Mouse (Mus musculus) liver, embryonic 11.5 days (tissue): Measurements from ENCODE around the gene 1110002E22Rik. TPM values are rescaled to one million over a fixed set of nuclear protein-coding genes. Genes with fewer than 3 reads are reported as not detected.

Experiments
- ATAC-seq: fragments of 200-750 bp; cut with Nextera tagmentation; replicated peaks from 2 replicates; pipeline ENCODE4 v1.8.0; 2017; ENCODE audit warnings: moderate number of reproducible peaks, mild to moderate bottlenecking, moderate TSS enrichment, moderate library complexity; ENCODE audit not compliant: low FRiP score
- DNase-seq: peaks from one replicate; pipeline ENCODE4 v3.0.0-alpha.2; 2017; ENCODE audit warnings: low spot score
- H3K27ac ChIP-seq: fragments of 300-500 bp; sonication (generic); 2 replicates; pipeline ENCODE4 v1.5.1; 2014; ENCODE audit warnings: mild to moderate bottlenecking, low read depth, low read length, control low read depth
- H3K27me3 ChIP-seq: fragments of 300-500 bp; sonication (generic); replicated peaks from 2 replicates; pipeline ENCODE4 v1.6.1; 2014; ENCODE audit warnings: low read length, mixed read lengths; ENCODE audit not compliant: control insufficient read depth, insufficient read depth
- H3K36me3 ChIP-seq: fragments of 300-500 bp; sonication (generic); 2 replicates; pipeline ENCODE4 v1.6.1; 2014; ENCODE audit warnings: mild to moderate bottlenecking, low read length, moderate library complexity, mixed read lengths; ENCODE audit not compliant: control insufficient read depth, insufficient read depth
- H3K4me1 ChIP-seq: fragments of 300-500 bp; sonication (generic); replicated peaks from 2 replicates; pipeline ENCODE4 v1.6.1; 2014; ENCODE audit warnings: low read length, mixed read lengths; ENCODE audit not compliant: control insufficient read depth, insufficient read depth
- H3K4me2 ChIP-seq: fragments of 300-500 bp; sonication (generic); 2 replicates; pipeline ENCODE4 v1.6.1; 2014; ENCODE audit warnings: mild to moderate bottlenecking, control low read depth, moderate library complexity
- H3K4me3 ChIP-seq: fragments of 300-500 bp; sonication (generic); 2 replicates; pipeline ENCODE4 v1.5.1; 2014; ENCODE audit warnings: low read depth, low read length, control low read depth
- H3K9ac ChIP-seq: fragments of 300-500 bp; sonication (generic); 2 replicates; pipeline ENCODE4 v1.6.1; 2014; ENCODE audit warnings: low read depth, low read length, control low read depth
- H3K9me3 ChIP-seq: fragments of 300-500 bp; sonication (generic); 2 replicates; pipeline ENCODE4 v1.6.1; 2016; ENCODE audit warnings: low read length, inconsistent platforms, mixed read lengths; ENCODE audit not compliant: control insufficient read depth
- WGBS: fragments of 180-500 bp; shearing (Covaris S2); extraction: QIAGEN DNeasy Blood & Tissue Kit; methylation state at CpG from one replicate; pipeline ENCODE4 v1.1.7; 2014; 5-methylcytosine and 5-hydroxymethylcytosine counted together
- polyA plus RNA-seq: library from polyadenylated mRNA; unstranded; fragments of >200 nt; fragmentation: Nextera tagmentation; extraction: Ambion mirVana; gene quantifications from 2 replicates; pipeline ENCODE4 v1.2.1, GENCODE M21; 2014

The 1110002E22Rik gene
- polyA plus RNA-seq, 1 experiment from 2014 or later = 0.05 TPM

DNA sequence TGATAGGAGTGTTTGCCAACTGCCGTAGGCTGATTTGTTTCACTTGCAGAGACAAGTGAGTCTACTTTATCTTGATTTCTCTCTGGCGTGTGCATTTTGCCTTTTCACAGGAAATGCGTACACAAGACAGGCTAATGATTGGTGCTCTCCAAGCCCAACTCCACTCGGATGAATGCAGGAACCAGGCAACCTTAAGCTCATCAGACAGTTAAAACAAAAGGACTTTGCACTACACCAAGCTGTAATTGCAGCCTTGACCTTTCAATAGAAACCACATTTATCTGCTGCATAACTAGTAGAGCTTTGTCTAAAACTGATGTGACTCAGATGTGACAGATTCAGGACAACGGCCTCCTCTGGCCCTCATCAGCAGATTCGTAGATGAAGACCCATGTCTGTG lies 30.9 kb upstream of the 1110002E22Rik start:
- Histone ChIP-seq H3K27me3 (no peaks in the 10 kb centered on the region), H3K36me3 (no peaks in the 10 kb centered on the region), H3K4me1 (no peaks in the 10 kb centered on the region), H3K4me3 (no peak overlapping the region), H3K9me3 (no peaks in the 10 kb centered on the region), H3K27ac (no peak overlapping the region), H3K9ac (no peak overlapping the region), H3K4me2 (no peak overlapping the region)
- 63% methylated on average over 6 of the region's 6 CpGs for WGBS
- no peak for DNase-seq
- ATAC-seq = no peak

DNA sequence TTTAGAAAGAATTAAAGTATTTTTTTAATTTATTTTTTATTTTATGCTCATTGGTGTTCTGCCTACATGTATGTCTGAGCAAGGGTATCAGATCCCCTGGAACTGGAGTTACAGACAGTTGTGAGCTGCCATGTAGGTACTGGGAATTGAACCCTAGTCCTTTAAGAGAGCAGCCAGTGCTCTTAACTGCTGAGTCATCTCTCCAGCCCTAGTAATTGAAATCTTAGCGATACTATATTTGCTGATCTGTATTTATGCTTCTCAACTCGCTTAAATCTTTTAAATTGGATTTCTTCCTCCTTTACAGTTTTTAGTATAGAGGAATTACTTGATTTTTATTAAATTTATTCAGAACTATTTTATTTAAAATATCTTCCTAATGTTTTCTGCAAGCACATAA lies 23.9 kb upstream of the 1110002E22Rik start:
- Histone ChIP-seq H3K9ac (no peak overlapping the region), H3K36me3 (no peaks in the 10 kb centered on the region)

DNA sequence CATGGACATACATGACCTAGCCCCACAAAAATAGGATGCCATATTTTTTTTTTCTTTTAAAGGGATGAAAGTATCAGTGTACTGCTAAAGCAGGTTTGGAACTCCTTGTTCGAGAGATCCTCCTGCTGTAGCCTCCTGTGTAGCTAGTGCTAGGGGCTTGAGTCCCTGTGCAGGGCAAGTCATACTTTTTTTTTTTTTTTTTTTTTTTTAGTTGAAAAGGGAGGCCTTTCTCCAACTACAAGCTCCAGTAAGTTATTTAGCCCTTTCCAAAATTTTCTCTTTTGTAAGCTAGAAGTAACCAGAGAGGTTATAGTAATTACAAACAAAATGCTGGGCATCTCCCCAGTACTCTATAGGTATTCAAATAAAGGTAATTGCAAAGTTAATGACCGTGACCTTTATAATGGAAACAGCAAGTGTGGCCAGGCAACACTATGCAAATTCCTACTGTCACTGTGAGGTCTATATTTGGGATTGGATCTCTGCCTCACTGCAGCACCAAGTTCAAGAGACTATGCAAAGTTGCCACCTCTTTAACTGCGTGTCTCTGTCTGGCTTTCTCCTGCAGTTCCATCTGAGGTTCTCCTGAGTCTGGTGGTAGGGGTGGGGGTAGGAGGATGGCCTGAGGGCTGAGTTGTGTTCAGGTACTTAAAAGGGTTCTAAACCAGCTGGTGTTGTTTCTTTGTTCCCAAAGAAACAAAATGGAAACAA lies 23.1 kb upstream of the 1110002E22Rik start:
- ATAC-seq = no peak
- Histone ChIP-seq H3K4me2 (no peak overlapping the region), H3K4me3 (no peak overlapping the region), H3K36me3 (no peaks in the 10 kb centered on the region), H3K4me1 (no peaks in the 10 kb centered on the region), H3K9ac (no peak overlapping the region), H3K27me3 (no peaks in the 10 kb centered on the region), H3K9me3 (no peaks in the 10 kb centered on the region), H3K27ac (no peak overlapping the region)
- no peak for DNase-seq
- WGBS = 66% methylated on average over 3 of the region's 3 CpGs

More for the DNA sequence above, 23.9 kb upstream of the 1110002E22Rik start:
- Histone ChIP-seq H3K4me2 (no peak overlapping the region), H3K4me1 (no peaks in the 10 kb centered on the region), H3K9me3 (no peaks in the 10 kb centered on the region), H3K4me3 (no peak overlapping the region), H3K27ac (no peak overlapping the region), H3K27me3 (no peaks in the 10 kb centered on the region)
- DNase-seq = no peak
- 66% methylated on average over 2 of the region's 2 CpGs for WGBS
- ATAC-seq = no peak

DNA sequence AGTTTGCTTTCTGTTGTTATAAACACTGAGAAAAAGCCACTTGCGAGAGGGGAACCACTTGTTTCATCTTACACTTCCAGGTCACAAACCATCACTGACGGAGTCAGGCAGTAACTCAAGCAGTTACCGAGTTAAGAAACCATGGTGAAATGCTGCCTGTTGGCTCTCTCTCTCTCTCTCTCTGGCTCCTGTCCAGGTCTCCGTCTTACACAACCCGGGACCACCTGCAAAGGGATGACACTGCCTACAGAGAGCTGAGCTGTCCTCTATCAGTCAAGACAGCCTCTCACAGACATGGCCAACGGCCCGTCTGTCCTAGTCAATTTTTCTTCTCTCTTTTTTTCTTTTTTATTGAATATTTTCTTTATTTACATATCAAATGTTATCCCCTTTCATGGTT lies 21.5 kb upstream of the 1110002E22Rik start:
- DNase-seq (no peak), ATAC-seq (no peak)

DNA sequence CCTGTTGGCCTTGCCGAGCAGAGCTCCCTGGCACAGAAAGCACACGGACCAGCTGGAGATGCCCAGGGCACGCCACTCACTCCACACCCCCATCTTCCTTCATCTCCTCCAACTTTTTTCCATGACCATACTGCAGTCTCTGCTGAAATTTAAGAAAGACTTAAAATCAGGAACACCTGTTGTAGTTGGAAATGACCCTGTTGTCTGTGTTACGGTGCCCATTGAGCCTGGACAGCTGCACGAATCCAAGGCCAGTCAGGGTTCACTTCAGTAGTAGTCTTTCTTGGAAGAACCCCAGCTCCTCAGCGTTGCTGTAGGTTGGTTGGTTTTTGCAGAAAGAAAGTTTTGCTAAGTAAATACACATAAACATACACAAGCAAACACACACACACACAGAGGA lies 15.3 kb upstream of the 1110002E22Rik start:
- Histone ChIP-seq H3K9me3 (no peaks in the 10 kb centered on the region), H3K9ac (no peak overlapping the region), H3K27me3 (no peaks in the 10 kb centered on the region), H3K4me2 (no peak overlapping the region), H3K27ac (no peak overlapping the region), H3K36me3 (no peaks in the 10 kb centered on the region), H3K4me3 (no peak overlapping the region), H3K4me1 (no peaks in the 10 kb centered on the region)
- 80% methylated on average over 6 of the region's 6 CpGs for WGBS
- DNase-seq (no peak), ATAC-seq (no peak)

More for the DNA sequence above, 21.5 kb upstream of the 1110002E22Rik start:
- no peak overlapping the region for H3K4me2 ChIP-seq
- 84% methylated on average over 7 of the region's 7 CpGs for WGBS
- no peaks in the 10 kb centered on the region for H3K4me1 ChIP-seq
- H3K9me3 ChIP-seq = no peaks in the 10 kb centered on the region
- H3K27me3 ChIP-seq = no peaks in the 10 kb centered on the region
- no peak overlapping the region for H3K9ac ChIP-seq
- H3K4me3 ChIP-seq = no peak overlapping the region
- no peak overlapping the region for H3K27ac ChIP-seq
- H3K36me3 ChIP-seq = no peaks in the 10 kb centered on the region

DNA sequence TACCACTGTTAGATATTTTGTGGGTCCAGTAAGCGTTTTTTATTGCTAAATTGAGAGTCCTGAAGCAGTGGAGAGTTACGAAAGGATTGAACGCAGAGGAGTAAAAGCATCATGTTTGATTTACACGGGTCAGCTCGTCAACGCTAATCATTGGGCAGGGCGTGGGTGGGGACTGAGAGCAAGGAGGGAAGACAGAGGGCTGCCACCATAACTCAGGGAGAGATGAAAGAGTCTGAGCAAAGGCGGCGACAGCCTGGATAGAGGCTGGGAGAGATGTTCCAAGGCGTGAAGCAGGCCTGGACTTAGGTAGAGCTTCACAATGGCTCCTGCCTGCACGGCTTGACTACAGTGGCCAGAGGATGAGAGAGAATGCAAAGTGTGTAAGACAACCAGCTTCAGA lies 14.1 kb upstream of the 1110002E22Rik start:
- Histone ChIP-seq H3K27me3 (no peaks in the 10 kb centered on the region), H3K27ac (no peak overlapping the region), H3K4me3 (no peak overlapping the region), H3K4me2 (no peak overlapping the region), H3K9me3 (no peaks in the 10 kb centered on the region), H3K36me3 (no peaks in the 10 kb centered on the region), H3K4me1 (no peaks in the 10 kb centered on the region), H3K9ac (no peak overlapping the region)
- no peak for DNase-seq
- 74% methylated on average over 11 of the region's 11 CpGs for WGBS
- no peak for ATAC-seq

DNA sequence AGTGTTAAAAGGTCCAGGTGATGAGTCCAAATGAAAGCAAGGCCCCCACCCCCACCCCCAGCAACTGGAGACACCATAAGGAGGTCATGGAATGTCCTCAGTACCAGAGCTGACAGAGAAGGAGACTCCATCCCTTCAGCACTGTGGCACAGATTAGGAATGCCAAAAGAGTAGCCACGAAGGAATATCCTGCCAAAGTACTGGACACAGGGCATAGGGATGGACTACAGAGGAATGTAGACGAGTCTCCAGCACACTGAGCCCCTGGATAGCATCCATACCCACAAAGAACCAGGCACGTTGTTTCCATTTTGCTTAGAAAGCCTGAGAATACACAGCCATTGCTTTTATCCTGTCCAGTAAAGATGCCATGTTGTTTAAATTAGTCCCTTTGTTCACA lies 13.4 kb upstream of the 1110002E22Rik start:
- 69% methylated on average over 3 of the region's 3 CpGs for WGBS
- no peak overlapping the region for H3K4me3 ChIP-seq
- no peak overlapping the region for H3K4me2 ChIP-seq
- no peak overlapping the region for H3K27ac ChIP-seq
- H3K9ac ChIP-seq = no peak overlapping the region
- H3K36me3 ChIP-seq = no peaks in the 10 kb centered on the region
- H3K27me3 ChIP-seq = no peaks in the 10 kb centered on the region
- ATAC-seq (no peak), DNase-seq (no peak)
- no peaks in the 10 kb centered on the region for H3K9me3 ChIP-seq
- no peaks in the 10 kb centered on the region for H3K4me1 ChIP-seq

DNA sequence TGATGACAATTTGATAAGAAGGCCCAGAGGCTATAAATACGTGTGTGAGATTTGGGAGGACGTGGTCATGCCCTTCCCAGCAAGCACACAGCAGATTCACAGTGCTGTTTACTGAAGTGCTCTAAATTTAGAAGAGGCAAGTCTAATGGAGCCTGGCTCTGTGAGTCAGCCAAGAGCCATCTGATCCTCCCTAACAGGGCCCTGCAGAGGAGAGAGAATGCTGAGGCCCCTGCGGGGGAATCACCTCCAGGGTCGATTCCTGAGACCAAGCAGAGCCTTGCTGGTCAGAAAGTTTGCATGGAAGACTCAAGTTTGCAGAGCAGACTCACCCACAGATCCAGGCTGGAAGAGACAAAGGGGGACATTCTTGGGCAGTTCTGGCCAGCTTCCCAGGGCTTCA lies 10.9 kb upstream of the 1110002E22Rik start:
- Histone ChIP-seq H3K36me3 (no peaks in the 10 kb centered on the region), H3K27ac (no peak overlapping the region), H3K4me1 (no peaks in the 10 kb centered on the region), H3K27me3 (no peaks in the 10 kb centered on the region), H3K9me3 (no peaks in the 10 kb centered on the region), H3K4me2 (no peak overlapping the region), H3K4me3 (no peak overlapping the region), H3K9ac (no peak overlapping the region)
- ATAC-seq = no peak
- WGBS = 26% methylated on average over 4 of the region's 4 CpGs
- DNase-seq = no peak

DNA sequence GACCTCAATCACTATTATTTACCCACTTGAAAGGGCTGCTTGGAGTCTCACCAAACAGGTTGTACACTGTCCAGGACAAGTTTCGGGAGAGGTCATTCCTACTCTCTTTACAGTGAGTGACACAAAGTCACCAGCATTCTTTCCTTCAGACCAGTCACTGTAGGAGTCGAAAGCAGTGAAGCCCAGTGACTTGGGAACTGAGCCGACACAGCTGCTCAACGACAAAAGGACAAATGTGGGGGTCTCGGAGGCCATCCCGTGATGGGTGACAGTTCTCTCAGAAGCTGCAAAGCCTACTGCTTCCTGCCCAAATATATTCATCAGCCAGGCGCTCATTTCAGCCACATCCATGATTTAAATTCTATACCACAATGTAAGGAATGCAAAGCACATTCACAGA lies 7.9 kb upstream of the 1110002E22Rik start:
- Histone ChIP-seq H3K36me3 (no peaks in the 10 kb centered on the region), H3K4me2 (no peak overlapping the region), H3K4me3 (no peak overlapping the region), H3K9ac (no peak overlapping the region), H3K4me1 (no peaks in the 10 kb centered on the region; the same call in 1 of the 2 replicates), H3K27me3 (no peaks in the 10 kb centered on the region), H3K9me3 (no peaks in the 10 kb centered on the region), H3K27ac (no peak overlapping the region)
- ATAC-seq (no peak), DNase-seq (no peak)
- WGBS = 77% methylated on average over 7 of the region's 7 CpGs
